Mouse (Mus musculus) midbrain, embryonic 11.5 days (tissue): ENCODE measurements around the gene Zbtb2. TPM values are rescaled to one million over a fixed set of nuclear protein-coding genes. Genes with fewer than 3 reads are reported as not detected.

Experiments
- ATAC-seq: fragments of 200-750 bp; cut with Nextera tagmentation; 2 replicates; pipeline ENCODE4 v1.8.0; 2017; ENCODE audit warnings: moderate TSS enrichment, moderate library complexity; ENCODE audit not compliant: low FRiP score
- DNase-seq: peaks from one replicate; pipeline ENCODE4 v3.0.0; 2015; ENCODE audit warnings: low spot score; ENCODE audit errors: missing footprints
- H3K27ac ChIP-seq: fragments of 300-500 bp; sonication (generic); 2 replicates; pipeline ENCODE4 v1.5.1; 2014; ENCODE audit warnings: low read depth, low read length
- H3K27me3 ChIP-seq: fragments of 300-500 bp; sonication (generic); 2 replicates; pipeline ENCODE4 v1.6.1; 2014; ENCODE audit warnings: mild to moderate bottlenecking, low read length, moderate library complexity, mixed read lengths; ENCODE audit not compliant: control insufficient read depth, insufficient read depth
- H3K36me3 ChIP-seq: fragments of 300-500 bp; sonication (generic); 2 replicates; pipeline ENCODE4 v1.6.1; 2014; ENCODE audit warnings: mild to moderate bottlenecking, low read length, moderate library complexity, mixed read lengths; ENCODE audit not compliant: control insufficient read depth, insufficient read depth
- H3K4me1 ChIP-seq: fragments of 300-500 bp; sonication (generic); 2 replicates; pipeline ENCODE4 v1.6.1; 2014; ENCODE audit warnings: low read length; ENCODE audit not compliant: control insufficient read depth, insufficient read depth
- H3K4me2 ChIP-seq: fragments of 300-500 bp; sonication (generic); 2 replicates; pipeline ENCODE4 v1.6.1; 2014; ENCODE audit warnings: mild to moderate bottlenecking, moderate library complexity
- H3K4me3 ChIP-seq: fragments of 300-500 bp; sonication (generic); 2 replicates; pipeline ENCODE4 v1.5.1; 2014; ENCODE audit warnings: low read depth, low read length
- H3K9ac ChIP-seq: fragments of 300-500 bp; sonication (generic); 2 replicates; pipeline ENCODE4 v1.6.1; 2014; ENCODE audit warnings: low read length
- H3K9me3 ChIP-seq: fragments of 300-500 bp; sonication (generic); 2 replicates; pipeline ENCODE4 v1.6.1; 2016; ENCODE audit warnings: low read length; ENCODE audit not compliant: control insufficient read depth
- WGBS: fragments of 180-500 bp; shearing (Covaris S2); extraction: QIAGEN DNeasy Blood & Tissue Kit; methylation state at CpG from one replicate; pipeline ENCODE4 v1.1.7; 2014; 5-methylcytosine and 5-hydroxymethylcytosine counted together
- polyA plus RNA-seq: library from polyadenylated mRNA; unstranded; fragments of >200 nt; fragmentation: Nextera tagmentation; extraction: Ambion mirVana; gene quantifications from 2 replicates; pipeline ENCODE4 v1.2.1, GENCODE M21; 2014

Gene Zbtb2
- polyA plus RNA-seq, 1 experiment from 2014 or later: 25.6 TPM

GRCm38 (mm10) chr10:4425245-4425644, 37.3 kb upstream of the Zbtb2 start:
- Histone ChIP-seq H3K36me3 (peaks cover 5% of the 10 kb centered on the region; the same call in 1 of the 2 replicates), H3K9ac (no peak overlapping the region), H3K27ac (no peak overlapping the region), H3K27me3 (no peaks in the 10 kb centered on the region), H3K4me1 (no peaks in the 10 kb centered on the region), H3K4me3 (no peak overlapping the region), H3K4me2 (no peak overlapping the region), H3K9me3 (no peaks in the 10 kb centered on the region)
- DNase-seq (no peak), ATAC-seq (no peak)
- 84% methylated on average over 8 of the region's 8 CpGs for WGBS

- Histone ChIP-seq H3K4me1 (no peaks in the 10 kb centered on the region), H3K9ac (no peak overlapping the region), H3K27me3 (no peaks in the 10 kb centered on the region), H3K36me3 (0 out of 2 replicates have a peak, but pooled peaks cover 2% of the 10 kb centered on the region), H3K27ac (no peak overlapping the region), H3K9me3 (no peaks in the 10 kb centered on the region), H3K4me3 (no peak overlapping the region), H3K4me2 (no peak overlapping the region)
- WGBS: 100% methylated on average over 1 of the region's 1 CpGs
- ATAC-seq (no peak), DNase-seq (no peak)
These were observed 19.3 kb upstream of the Zbtb2 start for GRCm38 (mm10) chr10:4407191-4407590.

DNA sequence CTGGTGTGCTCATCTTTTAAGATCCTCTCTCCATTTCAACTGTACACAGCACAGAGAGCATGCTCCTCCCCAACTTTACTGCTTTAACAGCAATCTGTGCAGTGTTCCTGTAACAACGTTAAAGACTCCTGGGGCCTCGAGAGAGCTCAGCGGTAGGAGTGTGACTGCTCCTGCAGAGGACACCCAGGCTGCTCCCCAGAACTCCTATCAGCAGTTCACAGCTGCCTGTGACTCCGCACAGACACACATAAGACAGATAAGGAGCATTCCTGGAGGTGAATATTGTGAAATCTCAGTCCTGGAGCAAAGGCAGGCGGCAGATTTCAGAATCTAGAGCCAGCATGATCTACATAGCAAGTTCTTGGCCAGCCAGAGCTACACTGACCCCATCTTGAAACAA, 17.6 kb upstream of the Zbtb2 start:
- DNase-seq: no peak
- ATAC-seq: 0 out of 2 replicates have a peak, but pooled peaks have one; percentile 19
- Histone ChIP-seq H3K27ac (no peak overlapping the region), H3K27me3 (no peaks in the 10 kb centered on the region), H3K4me1 (no peaks in the 10 kb centered on the region), H3K9me3 (no peaks in the 10 kb centered on the region), H3K4me3 (no peak overlapping the region), H3K9ac (no peak overlapping the region), H3K36me3 (0 out of 2 replicates have a peak, but pooled peaks cover 2% of the 10 kb centered on the region), H3K4me2 (no peak overlapping the region)
- 89% methylated on average over 5 of the region's 5 CpGs for WGBS

DNA sequence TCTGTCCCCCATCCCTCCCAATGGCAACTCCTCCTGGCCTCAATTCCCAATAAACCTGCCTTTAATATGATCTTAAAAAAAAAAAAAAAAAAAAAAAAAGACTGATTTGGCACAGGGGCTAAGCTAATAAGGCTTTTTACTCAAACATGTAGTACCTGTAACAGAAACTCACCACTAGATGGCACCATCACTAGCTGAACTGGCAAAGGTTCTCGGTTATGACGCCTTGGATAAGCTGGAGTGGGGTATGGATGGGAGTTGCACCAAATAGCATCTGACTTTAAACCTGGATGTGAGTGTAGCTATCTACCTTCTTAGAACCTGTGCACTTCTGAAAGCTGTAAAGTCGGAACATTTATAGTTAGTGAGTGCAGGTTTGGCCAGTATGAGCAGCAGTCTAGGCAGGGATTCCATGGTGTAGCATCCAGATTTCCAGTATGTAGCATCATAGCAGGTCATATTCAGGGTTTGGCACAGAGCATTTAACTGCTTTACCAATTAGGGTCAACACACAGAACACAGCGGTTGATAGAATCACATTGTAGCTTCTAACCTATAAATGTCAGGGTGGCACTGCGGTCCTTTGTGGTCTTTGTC, 17.1 kb upstream of the Zbtb2 start:
- ATAC-seq: peak; percentile 62
- H3K9ac ChIP-seq: no peak overlapping the region

DNA sequence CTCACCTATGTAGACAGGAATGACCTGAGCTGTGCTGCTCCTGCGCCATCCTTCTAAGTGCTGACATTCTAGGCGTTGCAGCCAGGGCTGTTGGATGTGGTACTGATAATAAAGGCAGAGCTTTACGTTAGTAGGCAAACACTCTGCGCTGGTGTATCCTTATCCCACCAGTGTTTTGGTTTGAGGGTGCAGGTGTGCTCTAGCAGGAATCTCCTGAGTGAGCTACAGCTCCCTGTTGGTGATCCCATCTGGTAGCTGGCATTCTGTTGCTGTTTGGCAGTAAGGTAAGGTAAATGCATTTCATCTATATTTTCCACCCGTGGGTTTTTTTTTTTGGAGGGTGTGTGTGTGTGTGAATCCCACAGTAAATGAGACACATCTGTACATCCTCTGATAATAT, 10.2 kb upstream of the Zbtb2 start:
- Histone ChIP-seq H3K9me3 (no peaks in the 10 kb centered on the region), H3K36me3 (no peaks in the 10 kb centered on the region), H3K4me3 (no peak overlapping the region), H3K9ac (no peak overlapping the region), H3K4me2 (no peak overlapping the region), H3K27me3 (no peaks in the 10 kb centered on the region), H3K27ac (no peak overlapping the region), H3K4me1 (no peaks in the 10 kb centered on the region)
- WGBS: 94% methylated on average over 5 of the region's 5 CpGs
- DNase-seq (no peak), ATAC-seq (no peak)

More for the DNA sequence above, 17.1 kb upstream of the Zbtb2 start:
- 58% methylated on average over 5 of the region's 5 CpGs for WGBS
- no peak overlapping the region for H3K4me3 ChIP-seq
- DNase-seq: peak; percentile 93
- no peaks in the 10 kb centered on the region for H3K4me1 ChIP-seq
- H3K9me3 ChIP-seq: no peaks in the 10 kb centered on the region
- H3K4me2 ChIP-seq: no peak overlapping the region
- H3K27ac ChIP-seq: no peak overlapping the region
- H3K36me3 ChIP-seq: 0 out of 2 replicates have a peak, but pooled peaks cover 2% of the 10 kb centered on the region
- no peaks in the 10 kb centered on the region for H3K27me3 ChIP-seq

GRCm38 (mm10) chr10:4395321-4395720, 7.4 kb upstream of the Zbtb2 start:
- 94% methylated on average over 3 of the region's 3 CpGs for WGBS
- H3K9me3 ChIP-seq: no peaks in the 10 kb centered on the region
- no peak overlapping the region for H3K9ac ChIP-seq
- H3K4me1 ChIP-seq: 0 out of 2 replicates have a peak, but pooled peaks cover under 1% of the 10 kb centered on the region
- no peaks in the 10 kb centered on the region for H3K27me3 ChIP-seq
- ATAC-seq (no peak), DNase-seq (no peak)
- H3K4me2 ChIP-seq: no peak overlapping the region
- H3K27ac ChIP-seq: no peak overlapping the region
- H3K4me3 ChIP-seq: no peak overlapping the region
- H3K36me3 ChIP-seq: no peaks in the 10 kb centered on the region

DNA sequence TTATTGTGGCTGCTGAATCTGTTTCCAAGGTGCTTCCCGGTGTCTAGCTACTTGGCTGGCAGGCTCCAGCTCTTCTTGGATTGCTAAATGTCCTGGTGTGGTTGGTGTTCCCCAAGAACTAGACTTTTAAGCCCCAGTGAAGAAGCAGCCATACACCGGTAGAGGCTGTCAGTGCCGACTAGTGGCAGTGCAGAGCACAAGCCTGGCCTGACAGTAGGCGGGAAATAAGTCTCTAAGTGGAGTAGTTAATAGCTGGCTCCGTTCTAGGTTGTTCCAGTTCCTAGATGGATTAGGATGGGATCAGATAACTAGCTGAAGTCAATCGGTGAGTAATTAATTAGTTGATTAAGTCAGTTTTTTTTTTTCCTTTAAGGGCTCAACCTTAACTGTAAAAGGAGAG, 3.9 kb upstream of the Zbtb2 start:
- 73% methylated on average over 6 of the region's 6 CpGs for WGBS
- Histone ChIP-seq H3K4me2 (no peak overlapping the region), H3K9ac (no peak overlapping the region), H3K27me3 (no peaks in the 10 kb centered on the region), H3K27ac (no peak overlapping the region), H3K9me3 (no peaks in the 10 kb centered on the region), H3K4me3 (no peak overlapping the region), H3K36me3 (no peaks in the 10 kb centered on the region), H3K4me1 (peaks cover 17% of the 10 kb centered on the region)
- ATAC-seq (no peak), DNase-seq (peak; percentile 85)

DNA sequence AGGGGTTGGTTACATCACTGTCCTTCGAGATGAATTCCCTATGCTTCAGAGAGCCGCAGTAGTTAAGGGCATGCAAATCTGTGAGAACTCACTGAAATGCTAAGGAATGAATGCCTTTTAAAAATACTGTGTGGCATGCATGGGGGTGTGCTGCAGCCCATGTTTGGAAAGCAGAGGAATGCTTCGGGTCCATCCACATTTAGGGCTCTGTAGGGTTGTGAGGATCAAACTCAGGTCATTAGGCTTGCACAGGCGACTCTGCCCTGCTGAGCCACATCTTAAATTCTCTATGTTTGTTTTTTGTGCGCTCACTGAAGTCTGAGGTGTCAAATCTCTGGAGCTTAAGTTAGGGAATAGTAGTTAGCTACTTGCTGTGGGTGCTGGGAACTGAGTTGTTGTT, 3.2 kb upstream of the Zbtb2 start:
- H3K27ac ChIP-seq: no peak overlapping the region
- H3K4me3 ChIP-seq: no peak overlapping the region
- ATAC-seq: no peak
- DNase-seq: peak; percentile 81
- H3K27me3 ChIP-seq: no peaks in the 10 kb centered on the region
- peaks cover 17% of the 10 kb centered on the region for H3K4me1 ChIP-seq
- WGBS: 82% methylated on average over 5 of the region's 5 CpGs
- H3K9me3 ChIP-seq: no peaks in the 10 kb centered on the region
- H3K9ac ChIP-seq: no peak overlapping the region
- H3K36me3 ChIP-seq: no peaks in the 10 kb centered on the region
- H3K4me2 ChIP-seq: no peak overlapping the region

DNA sequence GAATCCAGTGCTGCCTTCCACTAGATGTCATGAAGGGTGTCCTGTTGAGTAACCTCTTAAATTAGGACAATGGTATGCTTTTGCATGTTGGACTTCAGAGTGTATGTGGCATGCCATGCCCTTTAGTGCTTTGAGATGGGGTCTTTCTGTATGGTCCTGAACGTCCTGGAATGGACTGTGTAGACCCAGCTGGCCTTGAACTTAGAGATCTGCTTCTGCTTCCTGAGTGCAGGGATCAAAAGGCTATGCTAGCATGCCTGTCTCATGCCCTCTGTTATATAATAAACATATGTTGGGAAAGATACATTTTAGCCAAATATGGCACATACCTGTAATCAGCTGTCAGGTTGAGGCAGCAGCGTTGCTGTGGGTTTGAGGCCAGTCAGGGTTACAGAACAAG, 2.6 kb upstream of the Zbtb2 start:
- no peak overlapping the region for H3K4me2 ChIP-seq
- DNase-seq: no peak
- no peaks in the 10 kb centered on the region for H3K9me3 ChIP-seq
- peaks cover 20% of the 10 kb centered on the region for H3K4me1 ChIP-seq
- no peak for ATAC-seq
- no peak overlapping the region for H3K4me3 ChIP-seq
- no peaks in the 10 kb centered on the region for H3K27me3 ChIP-seq
- 74% methylated on average over 2 of the region's 2 CpGs for WGBS
- H3K9ac ChIP-seq: no peak overlapping the region
- no peaks in the 10 kb centered on the region for H3K36me3 ChIP-seq
- no peak overlapping the region for H3K27ac ChIP-seq
